Comparison of ENCODE assay signal across 9 mouse cellular contexts in the genomic region with DNA sequence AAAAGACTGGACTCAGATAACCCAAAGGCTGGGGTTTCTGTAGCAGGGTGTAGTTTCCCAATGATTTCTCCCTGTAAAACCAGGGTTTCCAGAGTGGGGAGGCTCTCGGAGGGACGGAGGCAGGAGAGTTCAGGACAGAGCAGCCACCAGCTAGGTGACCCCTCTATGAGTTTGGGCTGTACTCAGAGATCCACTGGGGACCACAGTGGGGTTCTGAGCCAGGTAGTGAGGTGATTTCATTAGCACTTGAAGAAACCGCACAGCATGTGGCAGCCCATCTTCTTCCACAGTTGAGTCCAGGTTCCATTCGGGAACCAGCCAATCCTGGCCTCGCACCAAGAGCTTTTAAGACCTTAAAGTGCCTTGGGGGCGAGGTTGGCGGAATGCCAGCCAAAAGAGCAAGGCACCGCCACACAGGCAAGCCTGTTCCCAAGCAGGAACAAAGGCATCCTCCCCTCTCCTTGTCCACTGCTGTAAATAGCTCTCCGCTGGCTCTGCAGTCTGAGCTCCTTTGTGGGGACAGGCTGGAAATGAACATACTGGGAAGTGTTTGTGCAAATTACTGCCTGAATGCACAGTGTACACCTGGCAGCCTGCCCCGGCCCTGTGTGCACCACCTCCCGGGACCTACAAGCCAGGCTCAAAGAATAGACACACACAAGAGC. TPM values are rescaled to one million over a fixed set of nuclear protein-coding genes. Genes with fewer than 3 reads are reported as not detected.
DNase-seq lines count a peak whose midpoint lies in the region; ATAC-seq and TF ChIP-seq lines count a peak whose summit lies in the region.
"Had no signal": no experiment of that assay in that cellular context is flagged by ENCODE, and none has a peak within 500 bp of the region (broad histone marks: within the 10 kb centered on the region; RNA-seq: fewer than 3 reads in every experiment).

No protein-coding gene starts in this region.

- no peak for DNase-seq in ES-E14 (ENCODE audit: low read depth, low spot score)
- peak; percentile 62 to 70 for DNase-seq in cerebellum, adult 2 months
- peak; percentile 40 to 67 for DNase-seq in frontal cortex, postnatal 14 days (ENCODE audit: low spot score in 2 of 2)
- peak; percentile 33 to 36 for DNase-seq in left cerebral cortex, postnatal 36 days (ENCODE audit: low spot score in 2 of 2)
- no peak for DNase-seq in spleen, postnatal 4 days (ENCODE audit: low spot score in 2 of 2)
- DNase-seq: liver, embryonic 13.5 days had no signal

- in situ Hi-C loops in ES-E14 (cut with MboI; ENCODE audit: low sequenced_read_pairs in 2 of 2, unreplicated experiment in 2 of 2) = no loop called here

- no peak overlapping the region for H3K27ac ChIP-seq in ES-E14 (ENCODE audit: insufficient read depth, low read depth, low read length, poor library complexity, severe bottlenecking)
- 0 out of 2 replicates have a peak overlapping the region, but pooled peaks have one; percentile 11 for H3K27ac ChIP-seq in cerebellum, adult 2 months (ENCODE audit: insufficient read depth, low read length)
- H3K27ac ChIP-seq in intestine, postnatal 0 days (ENCODE audit: low read depth, low read length) = peak overlapping the region; percentile 15; the same call in 1 of the 2 replicates
- H3K27ac ChIP-seq in neural tube, embryonic 13.5 days (replicated peaks) = peak overlapping the region; percentile 97
- H3K27ac ChIP-seq: liver, embryonic 13.5 days had no signal

- H3K4me2 ChIP-seq in intestine, postnatal 0 days (replicated peaks; ENCODE audit: low read depth) = 0 out of 2 replicates have a peak overlapping the region, but pooled peaks have one; percentile 24
- peak overlapping the region; percentile 33 for H3K4me2 ChIP-seq in neural tube, embryonic 13.5 days
- H3K4me2 ChIP-seq: liver, embryonic 13.5 days had no signal

- H3K9me3 ChIP-seq in ES-E14 (ENCODE audit: control insufficient read depth, insufficient read depth, low read depth, low read length) = no peaks in the 10 kb centered on the region
- no peaks in the 10 kb centered on the region for H3K9me3 ChIP-seq in intestine, postnatal 0 days (ENCODE audit: control insufficient read depth)
- no peaks in the 10 kb centered on the region for H3K9me3 ChIP-seq in neural tube, embryonic 13.5 days
- H3K9me3 ChIP-seq: liver, embryonic 13.5 days had no signal

- intact Hi-C loops in left cerebral cortex, postnatal 36 days (cut with DNase I) = no loop called here

- ATAC-seq in intestine, postnatal 0 days = 0 out of 2 replicates have a peak, but pooled peaks have one; percentile 13
- peak; percentile 90 for ATAC-seq in neural tube, embryonic 13.5 days (ENCODE audit: low read depth)
- no peak for ATAC-seq in megakaryocyte-erythroid progenitor cell, adult 5-6 weeks (replicated peaks; ENCODE audit: low FRiP score, low TSS enrichment, poor library complexity, severe bottlenecking)

- TF ChIP-seq CTCF in cerebellum, adult 2 months (IDR thresholded peaks at IDR 0.05; ENCODE audit: borderline replicate concordance, insufficient read depth, low read depth, low read length) = no peak
- no peak for TF ChIP-seq CTCF in intestine, postnatal 0 days (IDR thresholded peaks at IDR 0.05; ENCODE audit: low read depth)

- H3K4me3 ChIP-seq in ES-E14 (ENCODE audit: insufficient read depth in 1 of 2, low read depth in 1 of 2, low read length in 2 of 2, poor library complexity in 1 of 2, severe bottlenecking in 1 of 2) = peak overlapping the region; percentile 13 to 28; a peak in 1 of 4 replicates
- no peak overlapping the region for H3K4me3 ChIP-seq in cerebellum, adult 2 months (replicated peaks; ENCODE audit: insufficient read depth, low read depth, low read length)
- H3K4me3 ChIP-seq in intestine, postnatal 0 days (ENCODE audit: low read depth, low read length) = no peak overlapping the region
- no peak overlapping the region for H3K4me3 ChIP-seq in neural tube, embryonic 13.5 days
- H3K4me3 ChIP-seq: liver, embryonic 13.5 days had no signal

- H3K36me3 ChIP-seq in ES-E14 (ENCODE audit: control insufficient read depth, insufficient read depth, low read length, poor library complexity, severe bottlenecking) = no peaks in the 10 kb centered on the region
- peaks cover 7% of the 10 kb centered on the region; the same call in 1 of the 2 replicates for H3K36me3 ChIP-seq in intestine, postnatal 0 days (ENCODE audit: control insufficient read depth, insufficient read depth)
- peaks cover 6% of the 10 kb centered on the region; the same call in 1 of the 2 replicates for H3K36me3 ChIP-seq in neural tube, embryonic 13.5 days
- H3K36me3 ChIP-seq: liver, embryonic 13.5 days had no signal

- peaks cover 3 to 14% of the 10 kb centered on the region in 2 experiments; a peak in 2 of 4 replicates for H3K4me1 ChIP-seq in ES-E14 (ENCODE audit: control insufficient read depth in 2 of 2, insufficient read depth in 2 of 2, low read length in 2 of 2, poor library complexity in 1 of 2)
- H3K4me1 ChIP-seq in cerebellum, adult 2 months (ENCODE audit: control insufficient read depth, insufficient read depth, low read length) = peaks cover 12% of the 10 kb centered on the region
- H3K4me1 ChIP-seq in intestine, postnatal 0 days (replicated peaks; ENCODE audit: control insufficient read depth, insufficient read depth, low read length) = peaks cover 12% of the 10 kb centered on the region; the same call in 1 of the 2 replicates
- H3K4me1 ChIP-seq in neural tube, embryonic 13.5 days (replicated peaks) = peaks cover 75% of the 10 kb centered on the region

- TF ChIP-seq POLR2A in cerebellum, adult 2 months (IDR thresholded peaks at IDR 0.05; ENCODE audit: borderline replicate concordance, insufficient read depth, low read length) = no peak

- H3K9ac ChIP-seq in ES-E14 (ENCODE audit: insufficient read depth, low read depth, low read length, poor library complexity, severe bottlenecking) = no peak overlapping the region
- no peak overlapping the region for H3K9ac ChIP-seq in intestine, postnatal 0 days (ENCODE audit: low read depth, low read length)
- peak overlapping the region; percentile 31 for H3K9ac ChIP-seq in neural tube, embryonic 13.5 days
- H3K9ac ChIP-seq: liver, embryonic 13.5 days had no signal

- 17% methylated on average over 11 of the region's 11 CpGs for WGBS in cerebellum, adult 2 months
- WGBS in intestine, postnatal 0 days = 33% methylated on average over 11 of the region's 11 CpGs
- WGBS in neural tube, embryonic 13.5 days = 16% methylated on average over 11 of the region's 11 CpGs

- H3K27me3 ChIP-seq in cerebellum, adult 2 months (ENCODE audit: control insufficient read depth, insufficient read depth, low read length) = no peaks in the 10 kb centered on the region
- no peaks in the 10 kb centered on the region for H3K27me3 ChIP-seq in intestine, postnatal 0 days (replicated peaks; ENCODE audit: control insufficient read depth, insufficient read depth, low read length)
- H3K27me3 ChIP-seq in neural tube, embryonic 13.5 days = no peaks in the 10 kb centered on the region
- H3K27me3 ChIP-seq: liver, embryonic 13.5 days had no signal

TF ChIP-seq in ES-E14, 5 proteins besides CTCF, POLR2A, EP300 and RAD21:
- TF ChIP-seq HCFC1 (IDR thresholded peaks at IDR 0.05; ENCODE audit: borderline replicate concordance, insufficient read depth, low read length) (no peak), ZNF384 (IDR thresholded peaks at IDR 0.05; ENCODE audit: low read depth, low read length) (no peak), MAFK (IDR thresholded peaks at IDR 0.05; ENCODE audit: insufficient read depth, low read depth, low read length) (no peak)

RNA-seq across cellular contexts. Expression of gene Abat, which starts 10.4 kb away (rescaled TPM):
- total RNA-seq in ES-E14 (2012; rRNA removed) = 2.3 and 4.3 TPM in 2 replicates
- 248 and 252 TPM in 2 replicates for polyA plus RNA-seq in cerebellum, adult 2 months (2012; rRNA removed)
- polyA plus RNA-seq in intestine, postnatal 0 days (2015; fragmentation: Nextera tagmentation; extraction: Ambion mirVana) = 30.8 and 31.0 TPM in 2 replicates
- 100 to 1,000 TPM; 155 to 158 TPM for total RNA-seq in left cerebral cortex, postnatal 36 days (2021)
- 120 and 128 TPM in 2 replicates for polyA plus RNA-seq in neural tube, embryonic 13.5 days (2015; fragmentation: Nextera tagmentation; extraction: Ambion mirVana)
- not detected in 2 replicates for total RNA-seq in megakaryocyte-erythroid progenitor cell, adult 5-6 weeks (2014; fragmentation: Nextera tagmentation)
- total RNA-seq in megakaryocyte-erythroid progenitor cell, adult 5-6 weeks (2017) = 0.65 and 1.2 TPM in 2 replicates

RNA-seq across cellular contexts. Expression of gene Mettl22, which starts 53.0 kb away (rescaled TPM):
- total RNA-seq in ES-E14 (2012; rRNA removed) = 15.5 and 21.6 TPM in 2 replicates
- polyA plus RNA-seq in cerebellum, adult 2 months (2012; rRNA removed) = 73.8 and 76.6 TPM in 2 replicates
- 12.3 and 14.8 TPM in 2 replicates for polyA plus RNA-seq in intestine, postnatal 0 days (2015; fragmentation: Nextera tagmentation; extraction: Ambion mirVana)
- total RNA-seq in left cerebral cortex, postnatal 36 days (2021) = 10 to 100 TPM; 26.4 to 27.9 TPM
- 29.4 and 31.6 TPM in 2 replicates for polyA plus RNA-seq in neural tube, embryonic 13.5 days (2015; fragmentation: Nextera tagmentation; extraction: Ambion mirVana)
- 27.1 and 47.9 TPM in 2 replicates for total RNA-seq in megakaryocyte-erythroid progenitor cell, adult 5-6 weeks (2014; fragmentation: Nextera tagmentation)
- 17.1 and 31.8 TPM in 2 replicates for total RNA-seq in megakaryocyte-erythroid progenitor cell, adult 5-6 weeks (2017)

Comparison
In these comparisons a context has a peak if more than half of its experiments do, and no peak if none do; other contexts are left out.
1. DNase-seq: peak in cerebellum, adult 2 months (2 of 2), frontal cortex, postnatal 14 days (2 of 2) and left cerebral cortex, postnatal 36 days (2 of 2); none in ES-E14 (single experiment) and spleen, postnatal 4 days (0 of 2).
2. H3K4me3 ChIP-seq: peak in ES-E14 (2 of 2); none in cerebellum, adult 2 months (single experiment), intestine, postnatal 0 days (single experiment) and neural tube, embryonic 13.5 days (single experiment).
3. RNA of gene Abat, which starts 10.4 kb away (total RNA-seq): 155 to 158 TPM in left cerebral cortex, postnatal 36 days; 2.3 to 4.3 TPM in ES-E14 and 0.65 to 1.2 TPM in megakaryocyte-erythroid progenitor cell, adult 5-6 weeks; every median in the first group is over 10 times any median in the second.